Mouse (Mus musculus): Measurements from ENCODE around the gene Dclk3. TPM values are rescaled to one million over a fixed set of nuclear protein-coding genes. Genes with fewer than 3 reads are reported as not detected.

The Dclk3 gene
- polyA plus RNA-seq, 1 experiment from 2014 or later, result 0.12 TPM

GRCm38 (mm10) chr9:111405080-111405428 lies 33.8 kb upstream of the Dclk3 start:
- Histone ChIP-seq H3K9ac (ENCODE audit: low read depth, low read length) (no peak overlapping the region), H3K36me3 (ENCODE audit: control insufficient read depth, insufficient read depth) (no peaks in the 10 kb centered on the region), H3K9me3 (replicated peaks; ENCODE audit: control insufficient read depth, low read length) (no peaks in the 10 kb centered on the region), H3K4me3 (ENCODE audit: low read depth, low read length) (no peak overlapping the region), H3K27me3 (ENCODE audit: control insufficient read depth, insufficient read depth, low read depth, low read length) (no peaks in the 10 kb centered on the region), H3K27ac (ENCODE audit: low read length) (no peak overlapping the region), H3K4me2 (ENCODE audit: low read depth, low read length) (no peak overlapping the region), H3K4me1 (ENCODE audit: control insufficient read depth, low read depth, low read length) (no peaks in the 10 kb centered on the region)
- ATAC-seq (ENCODE audit: low read depth), result no peak
- 64% methylated on average over 6 of the region's 6 CpGs for WGBS (ENCODE audit: insufficient replicate concordance)

DNA sequence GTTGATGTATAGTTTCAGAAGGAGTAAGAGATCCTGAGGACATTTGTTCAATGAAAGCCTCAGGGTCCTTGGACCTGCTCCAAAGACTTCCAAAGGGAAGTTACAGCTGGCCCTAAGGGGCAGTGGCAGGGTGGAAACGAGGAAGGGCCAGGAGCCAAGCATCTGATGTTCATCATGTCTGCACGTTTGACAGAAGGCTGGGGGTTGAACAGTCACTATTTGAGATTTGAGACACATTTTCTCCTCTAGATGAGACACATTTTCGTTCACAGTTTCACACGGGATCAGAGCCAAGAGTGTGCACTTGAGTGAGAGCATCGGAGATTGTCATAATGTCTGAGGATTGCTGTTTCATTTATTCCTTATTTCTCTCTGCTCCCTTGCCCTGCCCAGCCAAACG lies 30.9 kb upstream of the Dclk3 start:
- H3K36me3 ChIP-seq (ENCODE audit: control insufficient read depth, insufficient read depth), result no peaks in the 10 kb centered on the region
- no peak overlapping the region for H3K4me2 ChIP-seq (ENCODE audit: low read depth, low read length)
- H3K4me3 ChIP-seq (ENCODE audit: low read depth, low read length), result no peak overlapping the region
- no peak overlapping the region for H3K9ac ChIP-seq (ENCODE audit: low read depth, low read length)
- WGBS (ENCODE audit: insufficient replicate concordance), result 59% methylated on average over 6 of the region's 6 CpGs
- H3K9me3 ChIP-seq (replicated peaks; ENCODE audit: control insufficient read depth, low read length), result no peaks in the 10 kb centered on the region
- H3K4me1 ChIP-seq (ENCODE audit: control insufficient read depth, low read depth, low read length), result no peaks in the 10 kb centered on the region
- H3K27me3 ChIP-seq (ENCODE audit: control insufficient read depth, insufficient read depth, low read depth, low read length), result no peaks in the 10 kb centered on the region
- no peak overlapping the region for H3K27ac ChIP-seq (ENCODE audit: low read length)
- no peak for ATAC-seq (ENCODE audit: low read depth)

DNA sequence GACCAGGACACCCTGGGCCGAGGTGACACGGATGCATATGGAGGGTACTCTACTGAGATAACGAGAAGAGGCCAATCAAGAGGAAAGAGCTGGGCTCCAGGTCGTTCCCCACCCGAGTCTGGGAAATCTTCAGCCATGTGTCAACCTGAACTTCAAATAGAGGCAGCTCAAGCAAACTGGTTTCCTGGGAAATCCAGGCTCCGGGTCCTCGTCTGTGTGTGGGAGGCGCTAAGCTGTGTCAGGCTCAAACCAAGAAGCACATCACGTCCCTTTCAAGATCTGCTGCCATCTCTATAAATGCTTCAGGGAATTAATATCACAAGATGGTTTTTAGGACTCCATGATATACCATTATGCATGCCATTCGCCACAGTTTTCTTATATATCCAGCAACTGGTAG lies 30.5 kb upstream of the Dclk3 start:
- Histone ChIP-seq H3K36me3 (ENCODE audit: control insufficient read depth, insufficient read depth) (no peaks in the 10 kb centered on the region), H3K4me3 (ENCODE audit: low read depth, low read length) (no peak overlapping the region), H3K9me3 (replicated peaks; ENCODE audit: control insufficient read depth, low read length) (no peaks in the 10 kb centered on the region), H3K4me2 (ENCODE audit: low read depth, low read length) (no peak overlapping the region), H3K4me1 (ENCODE audit: control insufficient read depth, low read depth, low read length) (no peaks in the 10 kb centered on the region), H3K27me3 (ENCODE audit: control insufficient read depth, insufficient read depth, low read depth, low read length) (no peaks in the 10 kb centered on the region), H3K27ac (ENCODE audit: low read length) (no peak overlapping the region), H3K9ac (ENCODE audit: low read depth, low read length) (no peak overlapping the region)
- WGBS (ENCODE audit: insufficient replicate concordance), result 59% methylated on average over 10 of the region's 10 CpGs
- ATAC-seq (ENCODE audit: low read depth), result no peak

- WGBS (ENCODE audit: insufficient replicate concordance), result 73% methylated on average over 16 of the region's 16 CpGs
- no peak overlapping the region for H3K4me3 ChIP-seq (ENCODE audit: low read depth, low read length)
- ATAC-seq (ENCODE audit: low read depth), result no peak
- H3K27ac ChIP-seq (ENCODE audit: low read length), result no peak overlapping the region
- H3K4me1 ChIP-seq (ENCODE audit: control insufficient read depth, low read depth, low read length), result no peaks in the 10 kb centered on the region
- H3K4me2 ChIP-seq (ENCODE audit: low read depth, low read length), result no peak overlapping the region
- H3K9me3 ChIP-seq (replicated peaks; ENCODE audit: control insufficient read depth, low read length), result no peaks in the 10 kb centered on the region
- H3K9ac ChIP-seq (ENCODE audit: low read depth, low read length), result no peak overlapping the region
- no peaks in the 10 kb centered on the region for H3K27me3 ChIP-seq (ENCODE audit: control insufficient read depth, insufficient read depth, low read depth, low read length)
- H3K36me3 ChIP-seq (ENCODE audit: control insufficient read depth, insufficient read depth), result no peaks in the 10 kb centered on the region
These were observed 26.3 kb upstream of the Dclk3 start for GRCm38 (mm10) chr9:111412471-111413160.

DNA sequence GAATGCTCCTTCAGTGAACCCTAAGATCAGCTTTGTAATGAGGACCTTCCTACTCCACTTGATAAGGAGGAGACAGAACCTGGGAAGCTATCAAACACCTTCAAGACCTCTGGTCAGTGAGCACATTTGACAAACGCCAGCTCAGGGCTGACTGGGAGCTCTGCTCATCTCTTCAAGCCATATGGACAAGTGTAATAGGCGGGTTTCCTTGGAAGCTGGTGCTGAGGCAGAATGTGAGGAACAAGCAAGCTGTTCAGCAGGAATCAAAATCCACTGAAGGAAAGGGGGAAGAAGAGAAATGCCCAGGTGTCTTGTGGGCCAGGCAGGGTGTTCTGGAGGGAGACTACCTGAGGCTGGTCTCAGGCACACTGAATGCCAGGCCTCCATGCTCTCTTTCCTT lies 17.0 kb upstream of the Dclk3 start:
- Histone ChIP-seq H3K4me1 (ENCODE audit: control insufficient read depth, low read depth, low read length) (no peaks in the 10 kb centered on the region), H3K9me3 (replicated peaks; ENCODE audit: control insufficient read depth, low read length) (no peaks in the 10 kb centered on the region), H3K36me3 (ENCODE audit: control insufficient read depth, insufficient read depth) (no peaks in the 10 kb centered on the region), H3K27ac (ENCODE audit: low read length) (no peak overlapping the region), H3K9ac (ENCODE audit: low read depth, low read length) (no peak overlapping the region), H3K4me3 (ENCODE audit: low read depth, low read length) (no peak overlapping the region), H3K4me2 (ENCODE audit: low read depth, low read length) (no peak overlapping the region), H3K27me3 (ENCODE audit: control insufficient read depth, insufficient read depth, low read depth, low read length) (no peaks in the 10 kb centered on the region)
- 50% methylated on average over 2 of the region's 2 CpGs for WGBS (ENCODE audit: insufficient replicate concordance)
- no peak for ATAC-seq (ENCODE audit: low read depth)

GRCm38 (mm10) chr9:111422567-111422966 lies 16.3 kb upstream of the Dclk3 start:
- H3K36me3 ChIP-seq (ENCODE audit: control insufficient read depth, insufficient read depth), result no peaks in the 10 kb centered on the region
- no peaks in the 10 kb centered on the region for H3K9me3 ChIP-seq (replicated peaks; ENCODE audit: control insufficient read depth, low read length)
- no peaks in the 10 kb centered on the region for H3K4me1 ChIP-seq (ENCODE audit: control insufficient read depth, low read depth, low read length)
- H3K27me3 ChIP-seq (ENCODE audit: control insufficient read depth, insufficient read depth, low read depth, low read length), result no peaks in the 10 kb centered on the region
- no peak overlapping the region for H3K4me2 ChIP-seq (ENCODE audit: low read depth, low read length)
- ATAC-seq (ENCODE audit: low read depth), result no peak
- no peak overlapping the region for H3K4me3 ChIP-seq (ENCODE audit: low read depth, low read length)
- 59% methylated on average over 5 of the region's 5 CpGs for WGBS (ENCODE audit: insufficient replicate concordance)
- H3K9ac ChIP-seq (ENCODE audit: low read depth, low read length), result no peak overlapping the region
- no peak overlapping the region for H3K27ac ChIP-seq (ENCODE audit: low read length)

- no peak overlapping the region for H3K4me3 ChIP-seq (ENCODE audit: low read depth, low read length)
- no peaks in the 10 kb centered on the region for H3K4me1 ChIP-seq (ENCODE audit: control insufficient read depth, low read depth, low read length)
- no peak overlapping the region for H3K9ac ChIP-seq (ENCODE audit: low read depth, low read length)
- ATAC-seq (ENCODE audit: low read depth), result no peak
- 54% methylated on average over 6 of the region's 6 CpGs for WGBS (ENCODE audit: insufficient replicate concordance)
- H3K4me2 ChIP-seq (ENCODE audit: low read depth, low read length), result no peak overlapping the region
- H3K36me3 ChIP-seq (ENCODE audit: control insufficient read depth, insufficient read depth), result no peaks in the 10 kb centered on the region
- H3K27me3 ChIP-seq (ENCODE audit: control insufficient read depth, insufficient read depth, low read depth, low read length), result no peaks in the 10 kb centered on the region
- H3K27ac ChIP-seq (ENCODE audit: low read length), result no peak overlapping the region
- no peaks in the 10 kb centered on the region for H3K9me3 ChIP-seq (replicated peaks; ENCODE audit: control insufficient read depth, low read length)
These were observed 13.8 kb upstream of the Dclk3 start for GRCm38 (mm10) chr9:111425113-111425512.

DNA sequence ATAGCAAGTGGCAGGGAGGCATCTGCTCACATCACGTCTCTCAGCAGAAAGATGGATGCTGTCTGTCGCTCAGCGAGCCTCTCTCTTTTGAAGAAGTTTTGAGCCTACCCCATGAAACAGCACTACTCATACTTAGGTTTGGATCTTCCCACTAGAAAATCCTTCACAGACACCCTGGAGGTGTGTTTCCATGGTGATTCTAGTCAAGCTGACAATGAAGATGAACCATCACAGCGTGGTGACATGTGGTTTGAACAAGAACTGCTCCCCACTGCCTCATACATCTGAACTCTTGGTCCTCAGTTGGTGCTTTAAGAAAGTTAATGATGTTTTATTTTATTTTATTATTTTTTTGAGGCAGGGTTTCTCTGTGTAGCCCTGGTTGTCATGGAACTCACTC lies 12.9 kb upstream of the Dclk3 start:
- Histone ChIP-seq H3K4me1 (ENCODE audit: control insufficient read depth, low read depth, low read length) (no peaks in the 10 kb centered on the region), H3K9ac (ENCODE audit: low read depth, low read length) (no peak overlapping the region), H3K36me3 (ENCODE audit: control insufficient read depth, insufficient read depth) (no peaks in the 10 kb centered on the region), H3K4me3 (ENCODE audit: low read depth, low read length) (no peak overlapping the region), H3K27me3 (ENCODE audit: control insufficient read depth, insufficient read depth, low read depth, low read length) (no peaks in the 10 kb centered on the region), H3K27ac (ENCODE audit: low read length) (no peak overlapping the region), H3K9me3 (replicated peaks; ENCODE audit: control insufficient read depth, low read length) (no peaks in the 10 kb centered on the region), H3K4me2 (ENCODE audit: low read depth, low read length) (no peak overlapping the region)
- 60% methylated on average over 4 of the region's 4 CpGs for WGBS (ENCODE audit: insufficient replicate concordance)
- no peak for ATAC-seq (ENCODE audit: low read depth)

- H3K4me3 ChIP-seq (ENCODE audit: low read depth, low read length), result no peak overlapping the region
- ATAC-seq (ENCODE audit: low read depth), result no peak
- H3K9me3 ChIP-seq (replicated peaks; ENCODE audit: control insufficient read depth, low read length), result no peaks in the 10 kb centered on the region
- H3K9ac ChIP-seq (ENCODE audit: low read depth, low read length), result no peak overlapping the region
- no peak overlapping the region for H3K4me2 ChIP-seq (ENCODE audit: low read depth, low read length)
- H3K36me3 ChIP-seq (ENCODE audit: control insufficient read depth, insufficient read depth), result no peaks in the 10 kb centered on the region
- 61% methylated on average over 9 of the region's 9 CpGs for WGBS (ENCODE audit: insufficient replicate concordance)
- no peaks in the 10 kb centered on the region for H3K4me1 ChIP-seq (ENCODE audit: control insufficient read depth, low read depth, low read length)
- no peak overlapping the region for H3K27ac ChIP-seq (ENCODE audit: low read length)
- no peaks in the 10 kb centered on the region for H3K27me3 ChIP-seq (ENCODE audit: control insufficient read depth, insufficient read depth, low read depth, low read length)
These were observed 10.9 kb upstream of the Dclk3 start for GRCm38 (mm10) chr9:111427891-111428555.
